Mouse (Mus musculus) brain, embryonic 14.5 days (tissue): Measurements from ENCODE around the gene Efnb3.

ENCODE experiments used
- CTCF ChIP-seq: fragments of 200-500 bp; IDR thresholded peaks from 2 replicates; pipeline ENCODE4 v1.5.1; 2012; ENCODE audit warnings: inconsistent platforms, mild to moderate bottlenecking, moderate library complexity, borderline replicate concordance; ENCODE audit not compliant: insufficient read depth, insufficient read length; ENCODE audit errors: extremely low read depth
- POLR2A ChIP-seq: fragments of 200-500 bp; IDR thresholded peaks from 2 replicates; pipeline ENCODE4 v1.6.1; 2012; ENCODE audit warnings: mild to moderate bottlenecking, inconsistent platforms, borderline replicate concordance; ENCODE audit not compliant: poor library complexity, insufficient read depth, insufficient read length, severe bottlenecking; ENCODE audit errors: extremely low read depth

- TF ChIP-seq POLR2A, result no peak
- TF ChIP-seq CTCF, result no peak
Measured at GRCm38 (mm10) chr11:69528031-69528390, 32.0 kb downstream of the Efnb3 start.
